ENCODE assay signal across 8 mouse cellular contexts in genomic region chr14:21891581-21892340, GRCm38 (mm10). TPM values are rescaled to one million over a fixed set of nuclear protein-coding genes. Genes with fewer than 3 reads are reported as not detected.
DNase-seq lines count a peak whose midpoint lies in the region; ATAC-seq and TF ChIP-seq lines count a peak whose summit lies in the region.

No protein-coding gene starts in this region.

- H3K27me3 ChIP-seq in kidney, embryonic 14.5 days (ENCODE audit: control insufficient read depth, insufficient read depth, low read length), result 0 out of 2 replicates have a peak, but pooled peaks cover 3% of the 10 kb centered on the region
- no peaks in the 10 kb centered on the region for H3K27me3 ChIP-seq in embryonic facial prominence, embryonic 11.5 days (ENCODE audit: control insufficient read depth, insufficient read depth, low read length)
- H3K27me3 ChIP-seq in intestine, postnatal 0 days (replicated peaks; ENCODE audit: control insufficient read depth, insufficient read depth, low read length), result no peaks in the 10 kb centered on the region
- no peaks in the 10 kb centered on the region for H3K27me3 ChIP-seq in neural tube, embryonic 14.5 days (ENCODE audit: control insufficient read depth, insufficient read depth, low read length)

- intact Hi-C loops in left cerebral cortex, postnatal 10 days (cut with DNase I), result no loop called here

- H3K9ac ChIP-seq in kidney, embryonic 14.5 days (ENCODE audit: low read depth, low read length), result peak overlapping the region; percentile 2; the same call in 1 of the 2 replicates
- H3K9ac ChIP-seq in embryonic facial prominence, embryonic 11.5 days (replicated peaks; ENCODE audit: low read length), result no peak overlapping the region; the same call in 1 of the 2 replicates
- no peak overlapping the region for H3K9ac ChIP-seq in intestine, postnatal 0 days (ENCODE audit: low read depth, low read length)
- no peak overlapping the region for H3K9ac ChIP-seq in neural tube, embryonic 14.5 days (replicated peaks; ENCODE audit: low read depth, low read length)

- DNase-seq in kidney, adult 8-10 months, result no peak
- DNase-seq in embryonic facial prominence, embryonic 11.5 days (ENCODE audit: low spot score), result peak; percentile 56
- no peak for DNase-seq in Muller cell, postnatal 12 days (ENCODE audit: inconsistent ontology term)
- DNase-seq in left cerebral cortex, postnatal 10 days (ENCODE audit: extremely low spot score in 1 of 2, low spot score in 2 of 2), result no peak
- DNase-seq in gastrocnemius, postnatal 25 days, result no peak

- peaks cover 8% of the 10 kb centered on the region; the same call in 1 of the 2 replicates for H3K4me1 ChIP-seq in kidney, embryonic 14.5 days (ENCODE audit: control insufficient read depth, insufficient read depth, low read length)
- peaks cover 2% of the 10 kb centered on the region; the same call in 1 of the 2 replicates for H3K4me1 ChIP-seq in embryonic facial prominence, embryonic 11.5 days (ENCODE audit: control insufficient read depth, insufficient read depth, low read length)
- H3K4me1 ChIP-seq in intestine, postnatal 0 days (replicated peaks; ENCODE audit: control insufficient read depth, insufficient read depth, low read length), result no peaks in the 10 kb centered on the region
- 0 out of 2 replicates have a peak, but pooled peaks cover 6% of the 10 kb centered on the region for H3K4me1 ChIP-seq in neural tube, embryonic 14.5 days (ENCODE audit: control insufficient read depth, insufficient read depth, low read length)

- peak overlapping the region; percentile 18 for H3K4me2 ChIP-seq in kidney, embryonic 14.5 days (replicated peaks; ENCODE audit: low read depth, low read length)
- no peak overlapping the region for H3K4me2 ChIP-seq in embryonic facial prominence, embryonic 11.5 days (ENCODE audit: low read depth, low read length)
- 0 out of 2 replicates have a peak overlapping the region, but pooled peaks have one; percentile 13 for H3K4me2 ChIP-seq in intestine, postnatal 0 days (replicated peaks; ENCODE audit: low read depth)
- H3K4me2 ChIP-seq in neural tube, embryonic 14.5 days (ENCODE audit: low read depth, low read length), result peak overlapping the region; percentile 27

- H3K4me3 ChIP-seq in kidney, embryonic 14.5 days (ENCODE audit: low read length), result no peak overlapping the region
- no peak overlapping the region for H3K4me3 ChIP-seq in embryonic facial prominence, embryonic 11.5 days (ENCODE audit: low read depth, low read length)
- H3K4me3 ChIP-seq in intestine, postnatal 0 days (ENCODE audit: low read depth, low read length), result no peak overlapping the region
- H3K4me3 ChIP-seq in neural tube, embryonic 14.5 days (ENCODE audit: low read depth, low read length), result no peak overlapping the region

- no peaks in the 10 kb centered on the region; the same call in 1 of the 2 replicates for H3K9me3 ChIP-seq in kidney, embryonic 14.5 days (ENCODE audit: control insufficient read depth, low read length)
- no peaks in the 10 kb centered on the region for H3K9me3 ChIP-seq in embryonic facial prominence, embryonic 11.5 days (replicated peaks; ENCODE audit: control insufficient read depth, low read length)
- no peaks in the 10 kb centered on the region for H3K9me3 ChIP-seq in intestine, postnatal 0 days (ENCODE audit: control insufficient read depth)
- no peaks in the 10 kb centered on the region for H3K9me3 ChIP-seq in neural tube, embryonic 14.5 days (ENCODE audit: control insufficient read depth, low read length)

- 3% methylated on average over 15 of the region's 15 CpGs for WGBS in kidney, embryonic 14.5 days
- WGBS in embryonic facial prominence, embryonic 11.5 days, result 28% methylated on average over 15 of the region's 15 CpGs
- 11% methylated on average over 15 of the region's 15 CpGs for WGBS in intestine, postnatal 0 days
- WGBS in neural tube, embryonic 14.5 days, result 0% methylated on average over 15 of the region's 15 CpGs

- peak; percentile 95 for ATAC-seq in kidney, embryonic 14.5 days (ENCODE audit: low FRiP score, low TSS enrichment)
- ATAC-seq in embryonic facial prominence, embryonic 11.5 days (replicated peaks; ENCODE audit: insufficient number of reproducible peaks, low FRiP score, low TSS enrichment, low read depth), result peak; percentile 79
- no peak for ATAC-seq in intestine, postnatal 0 days
- peak; percentile 92 for ATAC-seq in neural tube, embryonic 14.5 days (ENCODE audit: low read depth)

- TF ChIP-seq CTCF in intestine, postnatal 0 days (IDR thresholded peaks at IDR 0.05; ENCODE audit: low read depth), result peak; percentile 33

- no peaks in the 10 kb centered on the region for H3K36me3 ChIP-seq in kidney, embryonic 14.5 days (ENCODE audit: control insufficient read depth, insufficient read depth, low read length)
- no peaks in the 10 kb centered on the region for H3K36me3 ChIP-seq in embryonic facial prominence, embryonic 11.5 days (replicated peaks; ENCODE audit: control insufficient read depth, insufficient read depth, low read depth, low read length)
- no peaks in the 10 kb centered on the region for H3K36me3 ChIP-seq in intestine, postnatal 0 days (ENCODE audit: control insufficient read depth, insufficient read depth)
- no peaks in the 10 kb centered on the region for H3K36me3 ChIP-seq in neural tube, embryonic 14.5 days (ENCODE audit: control insufficient read depth, insufficient read depth, low read length)

- peak overlapping the region; percentile 88 for H3K27ac ChIP-seq in kidney, embryonic 14.5 days (ENCODE audit: low read depth, low read length)
- no peak overlapping the region for H3K27ac ChIP-seq in embryonic facial prominence, embryonic 11.5 days (replicated peaks; ENCODE audit: low read depth, low read length)
- no peak overlapping the region for H3K27ac ChIP-seq in intestine, postnatal 0 days (ENCODE audit: low read depth, low read length)
- no peak overlapping the region for H3K27ac ChIP-seq in neural tube, embryonic 14.5 days (ENCODE audit: low read depth, low read length)

RNA-seq across cellular contexts. Expression of gene Comtd1, which starts 43.0 kb away (rescaled TPM):
- 24.1 and 27.3 TPM in 2 replicates for polyA plus RNA-seq in kidney, embryonic 14.5 days (2014; fragmentation: Nextera tagmentation; extraction: Ambion mirVana)
- polyA plus RNA-seq in embryonic facial prominence, embryonic 11.5 days (2014; fragmentation: Nextera tagmentation; extraction: Ambion mirVana), result 15.5 and 17.6 TPM in 2 replicates
- 67.3 and 70.5 TPM in 2 replicates for polyA plus RNA-seq in intestine, postnatal 0 days (2015; fragmentation: Nextera tagmentation; extraction: Ambion mirVana)
- polyA plus RNA-seq in neural tube, embryonic 14.5 days (2014; fragmentation: Nextera tagmentation; extraction: Ambion mirVana), result 38.6 and 55.0 TPM in 2 replicates
- total RNA-seq in left cerebral cortex, postnatal 10 days (2021), result 10 to 100 TPM; 37.7 to 40.8 TPM
- total RNA-seq in gastrocnemius, postnatal 25 days (2021), result 1 to 10 TPM; 7.0 to 8.9 TPM
